Mouse (Mus musculus): ENCODE results near the gene Ghdc. TPM values are rescaled to one million over a fixed set of nuclear protein-coding genes. Genes with fewer than 3 reads are reported as not detected.

Gene Ghdc
- polyA plus RNA-seq, 1 experiment from 2014 or later, result 4.7 TPM

DNA sequence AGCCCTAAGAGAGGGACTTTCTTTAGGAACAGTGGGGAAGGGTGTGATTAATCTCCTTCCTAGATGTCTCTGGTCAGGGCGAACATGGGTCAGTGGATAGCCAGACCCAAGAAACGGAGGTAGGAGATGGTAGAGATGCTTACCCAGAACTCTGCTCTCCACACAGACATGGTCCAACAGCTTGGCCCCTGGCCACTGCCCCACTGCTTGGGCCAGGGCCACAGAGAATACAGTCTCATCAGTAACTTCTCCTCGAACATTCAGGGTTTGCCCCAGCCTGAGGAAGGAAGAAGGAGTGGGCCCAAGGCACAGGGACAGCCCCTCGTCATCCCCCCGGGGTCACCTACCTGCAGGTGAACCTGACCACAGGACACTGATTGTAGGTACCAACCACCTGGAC lies 2.9 kb downstream of the Ghdc start:
- 93% methylated on average over 5 of the region's 5 CpGs for WGBS

DNA sequence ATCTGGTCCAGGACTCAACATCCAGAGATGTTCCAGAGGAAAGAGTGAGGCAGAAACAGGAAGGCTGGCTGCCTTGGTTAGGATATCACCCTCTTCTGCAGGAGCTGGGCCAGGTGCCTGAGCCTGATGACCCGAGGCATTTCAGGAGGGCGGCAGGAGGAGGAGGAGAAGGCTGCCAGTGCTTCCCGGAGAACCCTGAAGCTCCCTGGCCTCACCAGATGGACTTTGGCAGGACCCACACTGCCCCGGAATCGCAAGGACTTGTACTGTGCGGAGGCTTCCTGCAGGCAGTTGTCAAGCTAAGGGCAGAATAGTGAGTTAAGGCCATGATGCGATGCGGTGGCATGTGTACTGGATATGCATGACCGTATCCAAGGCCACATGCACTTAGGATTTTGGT lies 4.0 kb downstream of the Ghdc start:
- Histone ChIP-seq H3K4me3 (ENCODE audit: control insufficient read depth in 1 of 2, insufficient read depth in 1 of 2, low read depth in 1 of 2, low read length in 2 of 2) (no peak overlapping the region), H3K9ac (ENCODE audit: low read length) (no peak overlapping the region), H3K27ac (replicated peaks in 1 of 2; ENCODE audit: control insufficient read depth in 1 of 2, insufficient read depth in 1 of 2, low read depth in 2 of 2, low read length in 2 of 2) (no peak overlapping the region), H3K4me2 (ENCODE audit: low read length) (no peak overlapping the region), H3K36me3 (ENCODE audit: control insufficient read depth, insufficient read depth, low read length) (no peaks in the 10 kb centered on the region), H3K9me3 (ENCODE audit: control insufficient read depth, low read length) (no peaks in the 10 kb centered on the region), H3K27me3 (ENCODE audit: control insufficient read depth, insufficient read depth, low read length) (no peaks in the 10 kb centered on the region; the same call in 1 of the 2 replicates), H3K4me1 (ENCODE audit: control insufficient read depth in 2 of 2, insufficient read depth in 2 of 2, low read length in 2 of 2) (peaks cover 3 to 6% of the 10 kb centered on the region in 2 experiments; a peak in 3 of 4 replicates)
- WGBS, result 77% methylated on average over 9 of the region's 9 CpGs
- ATAC-seq (ENCODE audit: insufficient number of reproducible peaks, insufficient read depth, low FRiP score, low read depth), result no peak

More for the DNA sequence above, 2.9 kb downstream of the Ghdc start:
- Histone ChIP-seq H3K27me3 (ENCODE audit: control insufficient read depth, insufficient read depth, low read length) (no peaks in the 10 kb centered on the region; the same call in 1 of the 2 replicates), H3K27ac (replicated peaks in 1 of 2; ENCODE audit: control insufficient read depth in 1 of 2, insufficient read depth in 1 of 2, low read depth in 2 of 2, low read length in 2 of 2) (no peak overlapping the region), H3K4me3 (ENCODE audit: control insufficient read depth in 1 of 2, insufficient read depth in 1 of 2, low read depth in 1 of 2, low read length in 2 of 2) (no peak overlapping the region), H3K4me2 (ENCODE audit: low read length) (no peak overlapping the region), H3K4me1 (ENCODE audit: control insufficient read depth in 2 of 2, insufficient read depth in 2 of 2, low read length in 2 of 2) (peaks cover 3 to 6% of the 10 kb centered on the region in 2 experiments; a peak in 3 of 4 replicates), H3K9ac (ENCODE audit: low read length) (no peak overlapping the region), H3K36me3 (ENCODE audit: control insufficient read depth, insufficient read depth, low read length) (no peaks in the 10 kb centered on the region), H3K9me3 (ENCODE audit: control insufficient read depth, low read length) (no peaks in the 10 kb centered on the region)
- ATAC-seq (ENCODE audit: insufficient number of reproducible peaks, insufficient read depth, low FRiP score, low read depth), result no peak

DNA sequence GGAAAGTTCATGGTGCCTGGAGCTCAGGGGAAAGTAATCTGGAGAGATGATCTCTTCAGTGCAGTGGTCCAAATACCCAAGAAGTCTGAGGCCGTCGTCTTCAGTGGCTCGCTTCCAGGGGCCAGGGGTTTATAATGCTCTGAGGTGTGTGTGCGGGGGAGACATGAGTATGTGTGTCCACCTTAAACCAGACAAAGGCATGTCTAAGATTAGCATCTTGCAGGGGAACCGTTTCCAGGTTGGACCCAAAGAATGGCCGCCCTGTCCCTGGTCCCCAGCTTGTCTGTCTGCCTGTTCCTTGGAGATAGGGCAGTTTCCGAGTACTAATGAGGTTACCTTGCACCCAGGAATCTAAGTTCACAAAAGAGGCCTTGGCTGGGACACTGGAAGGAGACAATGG lies 7.9 kb downstream of the Ghdc start, which contains the start of gene Hcrt:
Gene Hcrt, minus strand, starts transcription at position 101 of the 400 bp plus-strand sequence.
- peak within 1 kb of the TSS; percentile 48 to 57 for H3K4me3 ChIP-seq (ENCODE audit: control insufficient read depth in 1 of 2, insufficient read depth in 1 of 2, low read depth in 1 of 2, low read length in 2 of 2)
- no peak within 1 kb of the TSS for H3K27ac ChIP-seq (replicated peaks in 1 of 2; ENCODE audit: control insufficient read depth in 1 of 2, insufficient read depth in 1 of 2, low read depth in 2 of 2, low read length in 2 of 2)
- ATAC-seq (ENCODE audit: insufficient number of reproducible peaks, insufficient read depth, low FRiP score, low read depth), result no peak
- H3K36me3 ChIP-seq (ENCODE audit: control insufficient read depth, insufficient read depth, low read length), result no peaks in the 10 kb centered on the region
- H3K9ac ChIP-seq (ENCODE audit: low read length), result peak within 1 kb of the TSS; percentile 54
- no peaks in the 10 kb centered on the region for H3K9me3 ChIP-seq (ENCODE audit: control insufficient read depth, low read length)
- H3K4me2 ChIP-seq (ENCODE audit: low read length), result peak within 1 kb of the TSS; percentile 83
- H3K27me3 ChIP-seq (ENCODE audit: control insufficient read depth, insufficient read depth, low read length), result peaks cover 33% of the 10 kb centered on the region
- peaks cover 2 to 3% of the 10 kb centered on the region in 2 experiments; a peak in 2 of 4 replicates for H3K4me1 ChIP-seq (ENCODE audit: control insufficient read depth in 2 of 2, insufficient read depth in 2 of 2, low read length in 2 of 2)
- 83% methylated on average over 7 of the region's 7 CpGs for WGBS

DNA sequence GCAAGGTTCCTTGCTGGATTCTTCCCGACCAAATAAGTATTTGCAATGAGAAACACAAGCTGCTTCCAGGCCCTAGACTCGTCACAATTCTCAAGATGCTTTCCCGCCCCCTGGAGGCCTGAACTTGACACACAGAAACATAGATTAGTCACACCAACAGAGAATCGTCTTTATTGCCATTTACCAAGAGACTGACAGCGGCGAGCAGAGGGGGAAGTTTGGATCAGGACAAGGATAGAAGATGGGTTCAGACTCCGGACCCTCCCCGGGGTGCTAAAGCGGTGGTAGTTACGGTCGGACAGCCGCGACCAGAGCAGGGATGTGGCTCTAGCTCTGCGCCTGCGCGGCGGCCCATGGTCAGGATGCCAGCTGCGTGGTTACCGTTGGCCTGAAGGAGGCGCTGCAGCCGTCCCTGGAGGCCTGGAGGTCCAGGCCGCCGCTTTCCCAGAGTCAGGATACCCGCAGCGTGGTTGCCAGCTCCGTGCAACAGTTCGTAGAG lies 9.2 kb downstream of the Ghdc start:
- Histone ChIP-seq H3K4me2 (ENCODE audit: low read length) (peak overlapping the region; percentile 83), H3K27ac (replicated peaks in 1 of 2; ENCODE audit: control insufficient read depth in 1 of 2, insufficient read depth in 1 of 2, low read depth in 2 of 2, low read length in 2 of 2) (no peak overlapping the region), H3K36me3 (ENCODE audit: control insufficient read depth, insufficient read depth, low read length) (no peaks in the 10 kb centered on the region), H3K9me3 (ENCODE audit: control insufficient read depth, low read length) (no peaks in the 10 kb centered on the region), H3K27me3 (ENCODE audit: control insufficient read depth, insufficient read depth, low read length) (peaks cover 35% of the 10 kb centered on the region), H3K9ac (ENCODE audit: low read length) (peak overlapping the region; percentile 54), H3K4me3 (ENCODE audit: control insufficient read depth in 1 of 2, insufficient read depth in 1 of 2, low read depth in 1 of 2, low read length in 2 of 2) (peak overlapping the region; percentile 48 to 57), H3K4me1 (ENCODE audit: control insufficient read depth in 2 of 2, insufficient read depth in 2 of 2, low read length in 2 of 2) (peaks cover 2 to 3% of the 10 kb centered on the region in 2 experiments; a peak in 2 of 4 replicates)
- 0 out of 2 replicates have a peak, but pooled peaks have one; percentile 17 for ATAC-seq (ENCODE audit: insufficient number of reproducible peaks, insufficient read depth, low FRiP score, low read depth)
- under 1% methylated on average over 27 of the region's 27 CpGs for WGBS

DNA sequence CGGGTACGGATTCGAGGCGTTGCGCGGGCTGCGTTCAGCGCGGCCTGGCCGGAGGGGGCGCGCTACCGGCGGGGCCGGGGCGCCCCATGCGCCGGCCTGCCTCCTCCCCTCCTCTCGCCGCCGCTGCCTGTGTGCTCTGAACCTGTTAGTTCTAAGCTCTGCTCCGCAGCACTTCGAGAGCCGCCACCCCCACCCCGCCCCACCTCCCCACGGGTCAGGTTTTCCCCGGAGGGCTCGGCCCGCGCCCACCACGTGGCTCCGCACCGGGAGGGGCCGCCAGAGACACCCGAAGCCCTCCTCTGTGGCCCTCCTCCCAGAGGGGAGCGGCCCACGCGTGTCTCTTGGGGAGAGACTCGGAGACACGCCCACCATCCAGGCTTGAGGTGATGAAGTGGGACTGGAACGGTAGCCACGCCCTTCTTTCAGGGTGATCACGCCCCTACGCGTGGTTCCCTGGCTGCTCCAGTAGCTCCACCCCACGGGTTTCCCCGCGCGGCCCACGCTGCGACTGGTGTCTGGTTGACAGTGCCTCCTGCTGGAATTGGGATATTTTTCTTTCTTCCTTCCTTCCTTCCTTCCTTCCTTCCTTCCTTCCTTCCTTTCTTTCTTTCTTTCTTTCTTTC lies 11.0 kb downstream of the Ghdc start, which contains the start of gene Kcnh4:
Gene Kcnh4, minus strand, starts transcription at position 332 of the 623 bp plus-strand sequence.
- 1% methylated on average over 50 of the region's 51 CpGs for WGBS
- Histone ChIP-seq H3K36me3 (ENCODE audit: control insufficient read depth, insufficient read depth, low read length) (no peaks in the 10 kb centered on the region), H3K27me3 (ENCODE audit: control insufficient read depth, insufficient read depth, low read length) (peaks cover 38% of the 10 kb centered on the region), H3K9ac (ENCODE audit: low read length) (no peak within 1 kb of the TSS), H3K4me1 (ENCODE audit: control insufficient read depth in 2 of 2, insufficient read depth in 2 of 2, low read length in 2 of 2) (peaks cover 2 to 3% of the 10 kb centered on the region in 2 experiments; a peak in 2 of 4 replicates), H3K4me2 (ENCODE audit: low read length) (peak within 1 kb of the TSS; percentile 26), H3K9me3 (ENCODE audit: control insufficient read depth, low read length) (no peaks in the 10 kb centered on the region), H3K27ac (replicated peaks in 1 of 2; ENCODE audit: control insufficient read depth in 1 of 2, insufficient read depth in 1 of 2, low read depth in 2 of 2, low read length in 2 of 2) (no peak within 1 kb of the TSS), H3K4me3 (ENCODE audit: control insufficient read depth in 1 of 2, insufficient read depth in 1 of 2, low read depth in 1 of 2, low read length in 2 of 2) (peak within 1 kb of the TSS in 1 of 2 experiments; percentile 2; a peak in 1 of 4 replicates)
- ATAC-seq (ENCODE audit: insufficient number of reproducible peaks, insufficient read depth, low FRiP score, low read depth), result peak; percentile 44; the same call in 1 of the 2 replicates

DNA sequence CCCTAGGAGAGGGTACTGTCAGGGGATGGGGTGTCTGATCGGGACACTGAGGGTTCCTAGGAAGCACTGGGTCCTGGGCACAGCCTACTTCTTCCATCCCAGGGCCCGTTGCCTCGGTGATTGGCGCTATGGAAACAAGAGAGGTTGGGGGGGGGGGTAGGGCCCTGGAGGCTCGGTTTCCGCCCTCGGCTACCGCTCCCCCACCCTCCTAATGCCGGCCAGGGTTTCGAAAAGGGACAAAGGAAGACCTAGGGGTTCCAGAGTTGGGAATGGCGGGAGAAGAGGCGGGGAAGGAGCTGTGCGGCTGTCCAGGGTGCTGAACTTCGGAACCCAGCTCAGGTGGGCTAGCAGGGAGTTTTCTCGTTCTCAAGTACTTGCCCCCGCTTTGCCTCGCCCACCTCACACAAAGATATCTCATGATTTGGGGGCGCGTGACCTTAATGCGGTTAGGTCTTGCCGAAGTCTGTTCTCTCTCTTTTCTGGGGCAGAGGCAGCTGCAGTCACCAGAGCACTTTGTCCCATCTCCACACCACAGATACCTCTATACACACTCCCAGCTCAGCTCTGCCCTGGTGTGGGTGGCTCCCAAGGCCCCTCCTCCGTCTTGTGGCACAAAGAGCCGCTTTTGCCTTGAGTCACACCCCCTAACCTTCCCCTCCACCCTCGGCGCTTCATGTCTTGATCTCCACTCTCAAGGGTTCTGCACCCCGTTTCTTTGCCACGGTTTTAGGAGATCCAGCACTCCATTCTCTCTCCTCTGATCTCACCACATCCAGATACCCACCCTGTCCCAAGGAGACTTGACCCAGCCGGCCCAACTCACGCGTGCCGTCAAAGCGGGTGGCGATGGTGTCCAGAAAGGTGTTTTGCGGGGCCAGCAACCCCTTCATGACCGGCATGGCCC lies 11.8 kb downstream of the Ghdc start:
- Histone ChIP-seq H3K36me3 (ENCODE audit: control insufficient read depth, insufficient read depth, low read length) (no peaks in the 10 kb centered on the region), H3K4me2 (ENCODE audit: low read length) (peak overlapping the region; percentile 26), H3K27ac (replicated peaks in 1 of 2; ENCODE audit: control insufficient read depth in 1 of 2, insufficient read depth in 1 of 2, low read depth in 2 of 2, low read length in 2 of 2) (no peak overlapping the region), H3K9ac (ENCODE audit: low read length) (no peak overlapping the region), H3K4me3 (ENCODE audit: control insufficient read depth in 1 of 2, insufficient read depth in 1 of 2, low read depth in 1 of 2, low read length in 2 of 2) (peak overlapping the region in 1 of 2 experiments; percentile 2; a peak in 1 of 4 replicates), H3K4me1 (ENCODE audit: control insufficient read depth in 2 of 2, insufficient read depth in 2 of 2, low read length in 2 of 2) (peaks cover 2 to 3% of the 10 kb centered on the region in 2 experiments; a peak in 2 of 4 replicates), H3K9me3 (ENCODE audit: control insufficient read depth, low read length) (no peaks in the 10 kb centered on the region), H3K27me3 (ENCODE audit: control insufficient read depth, insufficient read depth, low read length) (peaks cover 38% of the 10 kb centered on the region)
- ATAC-seq (ENCODE audit: insufficient number of reproducible peaks, insufficient read depth, low FRiP score, low read depth), result no peak
- 2% methylated on average over 35 of the region's 35 CpGs for WGBS

DNA sequence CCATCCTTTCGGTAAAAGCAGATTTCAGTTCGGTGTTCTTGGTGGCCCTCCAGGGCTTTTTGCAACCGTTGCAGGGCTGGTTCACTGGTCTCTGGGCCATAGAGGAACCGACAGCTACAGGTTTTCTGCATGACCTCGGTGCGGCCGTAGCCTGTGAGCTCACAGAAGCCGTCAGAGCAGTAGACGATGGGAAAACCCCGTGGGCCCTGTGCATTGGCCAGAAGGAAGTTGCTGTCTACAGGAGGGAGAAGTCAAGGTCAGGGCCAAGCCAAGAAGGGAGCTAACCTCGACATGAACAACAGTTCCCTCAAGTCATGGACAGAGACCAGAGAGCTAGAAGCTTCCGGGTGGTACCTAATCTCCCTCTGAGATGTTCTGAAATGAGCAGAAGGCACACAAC lies 13.2 kb downstream of the Ghdc start:
- H3K9me3 ChIP-seq (ENCODE audit: control insufficient read depth, low read length), result no peaks in the 10 kb centered on the region
- 84% methylated on average over 12 of the region's 12 CpGs for WGBS
- H3K4me3 ChIP-seq (ENCODE audit: control insufficient read depth in 1 of 2, insufficient read depth in 1 of 2, low read depth in 1 of 2, low read length in 2 of 2), result no peak overlapping the region
- no peak for ATAC-seq (ENCODE audit: insufficient number of reproducible peaks, insufficient read depth, low FRiP score, low read depth)
- no peak overlapping the region for H3K27ac ChIP-seq (replicated peaks in 1 of 2; ENCODE audit: control insufficient read depth in 1 of 2, insufficient read depth in 1 of 2, low read depth in 2 of 2, low read length in 2 of 2)
- H3K4me1 ChIP-seq (ENCODE audit: control insufficient read depth in 2 of 2, insufficient read depth in 2 of 2, low read length in 2 of 2), result peaks cover 2 to 3% of the 10 kb centered on the region in 2 experiments; a peak in 2 of 4 replicates
- H3K9ac ChIP-seq (ENCODE audit: low read length), result no peak overlapping the region
- H3K36me3 ChIP-seq (ENCODE audit: control insufficient read depth, insufficient read depth, low read length), result no peaks in the 10 kb centered on the region
- H3K27me3 ChIP-seq (ENCODE audit: control insufficient read depth, insufficient read depth, low read length), result peaks cover 41% of the 10 kb centered on the region
- H3K4me2 ChIP-seq (ENCODE audit: low read length), result no peak overlapping the region

Measured in heart, embryonic 14.5 days (tissue).